ENCODE assay signal across 12 mouse cellular contexts in genomic region chr6:141091781-141092140, GRCm38 (mm10).
A peak's percentile ranks its signal among the peaks of the same experiment; 100 is the strongest.
DNase-seq lines count a peak whose midpoint lies in the region; ATAC-seq and TF ChIP-seq lines count a peak whose summit lies in the region.
"Had no signal": no experiment of that assay in that cellular context is flagged by ENCODE, and none has a peak within 500 bp of the region (broad histone marks: within the 10 kb centered on the region; RNA-seq: fewer than 3 reads in every experiment).

No protein-coding gene starts in this region.

- no peak overlapping the region for H3K4me2 ChIP-seq in kidney, postnatal 0 days (ENCODE audit: low read length)
- peak overlapping the region; percentile 24; the same call in 1 of the 2 replicates for H3K4me2 ChIP-seq in heart, embryonic 11.5 days
- H3K4me2 ChIP-seq: liver, embryonic 15.5 days; midbrain, embryonic 15.5 days had no signal

- no peaks in the 10 kb centered on the region for H3K36me3 ChIP-seq in kidney, postnatal 0 days (ENCODE audit: insufficient read depth, low read length)
- H3K36me3 ChIP-seq in heart, embryonic 11.5 days (ENCODE audit: control insufficient read depth, insufficient read depth, low read length), result no peaks in the 10 kb centered on the region
- H3K36me3 ChIP-seq: liver, embryonic 15.5 days; midbrain, embryonic 15.5 days had no signal

- intact Hi-C loops in gastrocnemius, adult 2 months (cut with DNase I), result no loop called here

- no peak overlapping the region for H3K9ac ChIP-seq in kidney, postnatal 0 days (ENCODE audit: low read depth, low read length)
- no peak overlapping the region for H3K9ac ChIP-seq in heart, embryonic 11.5 days (ENCODE audit: low read depth, low read length)
- H3K9ac ChIP-seq: liver, embryonic 15.5 days; midbrain, embryonic 15.5 days had no signal

- no peak overlapping the region for H3K4me3 ChIP-seq in gastrocnemius, adult 2 months
- H3K4me3 ChIP-seq in kidney, postnatal 0 days (replicated peaks; ENCODE audit: low read depth, low read length), result no peak overlapping the region
- no peak overlapping the region for H3K4me3 ChIP-seq in heart, embryonic 11.5 days (ENCODE audit: low read depth, low read length)
- H3K4me3 ChIP-seq: liver, embryonic 15.5 days; midbrain, embryonic 15.5 days had no signal

- DNase-seq in gastrocnemius, adult 2 months, result no peak
- DNase-seq in gastrocnemius, adult 18-20 months (ENCODE audit: low spot score), result no peak
- DNase-seq in kidney, postnatal 0 days (ENCODE audit: low spot score), result no peak
- DNase-seq in kidney, postnatal 10 days, result no peak
- peak; percentile 39 for DNase-seq in lung, postnatal 25 days (ENCODE audit: low spot score)
- no peak for DNase-seq in right cerebral cortex, adult 2 months (ENCODE audit: low spot score in 2 of 2)
- no peak for DNase-seq in right cerebral cortex, postnatal 25 days
- DNase-seq: left cerebral cortex, postnatal 4 days; thymus, adult 18-20 months had no signal

- WGBS in kidney, postnatal 0 days, result 51% methylated on average over 6 of the region's 6 CpGs
- WGBS in heart, embryonic 11.5 days (ENCODE audit: insufficient replicate concordance), result 47% methylated on average over 6 of the region's 6 CpGs

- no peak for TF ChIP-seq CTCF in gastrocnemius, adult 2 months (IDR thresholded peaks at IDR 0.05)
- TF ChIP-seq CTCF in kidney, postnatal 0 days (IDR thresholded peaks at IDR 0.05; ENCODE audit: low read depth), result no peak

- H3K27me3 ChIP-seq in kidney, postnatal 0 days (ENCODE audit: insufficient read depth, low read length), result no peaks in the 10 kb centered on the region
- H3K27me3 ChIP-seq in heart, embryonic 11.5 days (ENCODE audit: control insufficient read depth, insufficient read depth, low read length), result no peaks in the 10 kb centered on the region
- H3K27me3 ChIP-seq: liver, embryonic 15.5 days; midbrain, embryonic 15.5 days had no signal

- no peaks in the 10 kb centered on the region for H3K4me1 ChIP-seq in kidney, postnatal 0 days (replicated peaks; ENCODE audit: insufficient read depth, low read length)
- no peaks in the 10 kb centered on the region for H3K4me1 ChIP-seq in heart, embryonic 11.5 days (ENCODE audit: control insufficient read depth, insufficient read depth, low read length)
- H3K4me1 ChIP-seq: liver, embryonic 15.5 days; midbrain, embryonic 15.5 days had no signal

- no peaks in the 10 kb centered on the region for H3K9me3 ChIP-seq in kidney, postnatal 0 days (replicated peaks; ENCODE audit: low read length)
- no peaks in the 10 kb centered on the region for H3K9me3 ChIP-seq in heart, embryonic 11.5 days (replicated peaks; ENCODE audit: control insufficient read depth, low read length)
- H3K9me3 ChIP-seq: liver, embryonic 15.5 days; midbrain, embryonic 15.5 days had no signal

- H3K27ac ChIP-seq in gastrocnemius, adult 2 months, result peak overlapping the region; percentile 68
- H3K27ac ChIP-seq in kidney, postnatal 0 days, result peak overlapping the region; percentile 50; the same call in 1 of the 2 replicates
- no peak overlapping the region for H3K27ac ChIP-seq in heart, embryonic 11.5 days (ENCODE audit: low read depth, low read length)
- H3K27ac ChIP-seq: liver, embryonic 15.5 days; midbrain, embryonic 15.5 days had no signal

- ATAC-seq in kidney, postnatal 0 days (replicated peaks; ENCODE audit: low FRiP score, low read depth), result no peak
- no peak for ATAC-seq in heart, embryonic 11.5 days (replicated peaks; ENCODE audit: insufficient number of reproducible peaks, low FRiP score, low TSS enrichment)
- ATAC-seq: midbrain, embryonic 15.5 days had no signal
